Mouse (Mus musculus) lung, postnatal 25 days (tissue): ENCODE measurements around the gene Scfd2.
A peak's percentile ranks its signal among the peaks of the same experiment; 100 is the strongest.

Source experiments
- DNase-seq: peaks from one replicate; pipeline ENCODE4 v3.0.0; 2022; ENCODE audit warnings: low spot score

The Scfd2 gene

DNA sequence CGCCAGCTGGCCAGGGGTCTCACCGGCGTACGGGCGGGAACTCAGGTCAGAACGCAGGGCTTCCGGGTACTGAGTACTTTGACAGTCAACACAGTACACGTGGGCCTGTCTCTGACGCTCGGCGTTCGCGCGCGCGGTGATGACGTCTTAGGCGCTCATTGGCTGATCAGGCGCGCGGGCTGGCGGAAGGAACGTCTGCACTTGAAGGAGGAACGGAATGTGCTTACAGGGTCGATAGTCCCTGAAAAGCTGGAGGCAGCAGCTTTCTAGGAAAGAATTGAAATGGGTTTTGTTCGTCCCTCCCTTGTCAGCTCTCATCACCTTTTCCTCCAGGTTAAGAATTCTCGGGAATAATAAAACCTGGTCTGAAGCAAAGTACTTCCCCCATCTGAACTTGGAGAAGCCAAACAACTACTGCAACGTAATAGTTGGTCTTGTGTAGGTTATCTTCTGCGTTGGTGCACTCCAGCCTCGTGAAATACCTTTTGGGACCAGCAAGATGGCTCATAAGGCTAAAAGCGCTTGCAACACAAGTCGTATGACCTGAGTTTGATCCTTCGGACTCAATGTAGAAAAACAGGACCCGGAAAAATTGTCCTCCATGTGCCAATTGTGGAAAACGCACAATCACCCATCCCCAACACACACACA, at the start of gene Scfd2:
Gene Scfd2 (minus strand): TSS at position 130 of the 651 bp plus-strand sequence.
- DNase-seq = peak; percentile 98

DNA sequence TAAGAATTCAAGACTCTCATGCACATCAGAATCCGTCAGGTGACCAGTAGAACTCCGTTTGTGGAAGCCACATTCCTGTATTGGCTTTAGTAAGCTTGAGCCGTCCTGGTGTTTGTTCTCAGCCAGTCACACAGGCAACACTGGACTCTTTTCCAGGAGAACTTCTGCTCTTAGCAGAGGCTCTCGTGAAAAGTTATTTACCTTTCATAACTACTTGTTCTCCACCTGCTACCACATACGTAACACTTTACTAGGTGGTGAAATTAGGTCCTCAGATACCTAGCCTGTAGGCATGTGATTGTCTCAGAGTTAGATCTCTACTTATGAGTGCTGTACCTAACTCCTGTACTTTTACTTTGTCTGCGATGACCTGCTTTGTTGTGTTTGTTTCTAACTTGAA, 40.2 kb upstream of the Scfd2 start:
- DNase-seq = peak; percentile 57

DNA sequence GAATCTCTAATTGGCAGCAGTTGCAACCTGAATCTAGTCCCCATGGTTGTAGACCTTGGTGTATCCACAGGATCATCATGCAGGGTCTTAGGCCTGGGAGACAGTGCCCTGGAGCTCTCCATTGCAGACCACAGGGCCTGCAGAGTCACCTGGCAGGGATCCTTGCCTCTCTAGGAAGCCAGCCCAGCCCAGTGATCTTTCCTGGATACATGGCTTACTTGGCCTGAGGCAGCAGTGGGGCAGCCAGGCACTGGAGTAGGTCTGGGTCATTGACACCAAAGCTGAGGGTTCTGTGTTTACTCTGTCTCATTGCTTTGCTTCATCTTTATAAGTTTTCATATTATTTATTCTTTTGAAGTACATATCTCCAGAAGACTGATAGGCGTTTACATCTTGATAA, 29.6 kb upstream of the Scfd2 start:
- no peak for DNase-seq

DNA sequence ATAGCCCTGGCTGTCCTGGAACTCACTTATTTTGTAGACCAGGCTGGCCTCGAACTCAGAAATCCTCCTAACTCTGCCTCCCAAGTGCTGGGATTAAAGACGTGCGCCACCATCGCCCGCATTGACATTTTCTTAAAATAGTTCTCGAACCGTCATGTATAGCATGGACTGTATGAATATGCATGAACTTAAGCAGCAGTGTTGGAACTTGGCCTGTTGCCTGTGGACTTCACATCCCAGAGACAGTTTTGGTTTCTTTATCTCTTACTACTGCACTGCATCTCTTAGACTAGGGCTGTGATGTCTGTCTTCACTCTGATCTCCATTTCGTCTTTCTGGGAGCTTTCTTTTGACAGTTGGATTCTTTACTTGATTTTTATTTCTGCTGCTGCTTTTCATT, 18.0 kb upstream of the Scfd2 start:
- no peak for DNase-seq

DNA sequence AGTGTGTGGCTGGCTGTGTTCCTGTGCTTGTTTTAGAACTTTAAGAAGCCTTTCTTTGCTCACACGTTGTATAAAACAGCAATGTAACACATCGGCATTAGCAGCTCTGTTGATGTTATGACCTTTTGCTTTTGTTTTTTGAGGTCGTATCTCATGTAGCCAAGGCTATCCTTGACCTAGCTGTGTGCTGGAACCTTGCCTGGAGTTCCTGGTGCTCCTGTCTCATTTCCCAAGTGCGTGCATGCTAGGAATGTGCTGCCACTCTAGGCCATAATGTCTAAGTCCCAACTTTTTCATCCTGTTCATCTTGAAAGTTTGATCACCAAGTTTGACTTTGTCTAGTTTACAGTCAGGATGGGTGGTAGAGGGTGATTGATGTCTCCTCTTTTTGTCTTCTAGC, 14.0 kb upstream of the Scfd2 start:
- no peak for DNase-seq

DNA sequence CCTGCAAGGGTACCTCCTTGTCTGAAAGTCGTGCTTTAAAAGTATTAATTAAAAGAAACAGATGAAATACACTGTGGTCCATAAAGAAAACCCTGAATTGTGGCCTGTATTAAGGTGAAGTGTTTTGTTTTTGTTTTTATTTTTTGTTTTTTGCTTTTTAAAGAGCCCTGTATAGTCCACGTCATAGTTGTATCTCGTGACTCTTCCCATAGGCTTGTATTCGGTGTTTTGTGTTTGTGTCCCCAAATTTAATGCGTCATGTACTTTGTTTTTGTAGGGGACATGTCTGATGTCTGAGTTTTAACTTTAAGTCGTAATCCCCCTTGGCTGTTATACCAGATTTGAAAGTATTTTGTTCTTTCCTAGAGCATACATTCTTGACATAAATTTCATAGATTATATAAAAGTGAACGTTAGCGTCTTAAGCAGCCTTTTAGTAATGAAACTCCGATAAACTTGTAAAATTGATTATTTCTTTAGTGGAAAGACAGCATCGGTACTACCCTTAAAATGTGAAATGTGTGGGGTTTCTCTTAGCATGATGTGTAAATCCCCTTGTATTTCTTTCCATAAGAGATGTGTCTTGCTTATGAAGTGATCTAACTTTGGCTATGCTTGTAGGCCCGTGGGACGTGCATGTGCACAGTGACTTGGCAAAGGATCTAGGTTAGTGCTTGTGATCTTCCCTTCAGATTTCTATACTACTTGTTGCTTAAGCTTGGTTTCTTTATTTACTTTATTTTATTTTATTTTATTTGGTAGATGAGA, 4.8 kb upstream of the Scfd2 start:
- DNase-seq = no peak

DNA sequence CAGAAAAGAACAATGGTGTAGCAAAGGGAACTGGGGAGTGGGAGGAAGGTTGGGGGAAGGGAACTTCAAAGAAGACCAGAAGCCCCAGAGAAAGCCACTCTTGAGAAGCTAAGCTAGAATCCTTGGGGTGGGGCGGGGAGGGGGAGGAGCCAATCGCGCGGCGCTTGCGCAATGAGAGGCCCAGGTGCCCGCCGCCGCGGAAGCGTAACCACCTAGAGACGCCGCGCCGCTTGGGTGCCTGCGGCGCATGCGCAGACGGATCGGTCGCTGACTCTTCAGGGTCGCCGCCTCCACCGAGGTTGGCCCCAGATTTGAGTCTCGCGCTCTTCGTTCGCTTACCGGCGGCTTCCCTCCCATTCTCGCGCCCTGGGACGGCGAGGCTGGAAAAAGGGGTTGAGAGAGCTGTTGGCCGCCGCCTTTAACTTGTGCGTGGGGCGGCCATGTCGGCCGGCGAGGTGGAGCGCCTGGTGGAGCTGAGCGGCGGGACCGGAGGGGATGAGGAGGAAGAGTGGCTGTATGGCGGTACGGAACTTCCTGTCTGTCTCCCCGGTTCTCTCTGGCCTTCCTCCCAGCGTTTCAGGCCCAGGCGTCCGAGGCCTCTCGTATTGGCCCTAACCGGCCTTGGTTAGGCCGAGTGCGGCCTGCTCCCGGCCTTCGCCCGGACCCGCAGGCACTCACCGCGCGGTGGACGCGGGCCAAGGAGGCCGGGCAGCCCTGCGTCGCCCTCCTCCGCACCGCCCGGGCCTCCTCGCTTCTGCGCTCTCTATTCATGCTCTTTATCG, 3.9 kb upstream of the Scfd2 start, which contains the start of gene Fip1l1:
Gene Fip1l1 (plus strand): TSS at position 210 of the 782 bp plus-strand sequence.
- DNase-seq = peak; percentile 89

DNA sequence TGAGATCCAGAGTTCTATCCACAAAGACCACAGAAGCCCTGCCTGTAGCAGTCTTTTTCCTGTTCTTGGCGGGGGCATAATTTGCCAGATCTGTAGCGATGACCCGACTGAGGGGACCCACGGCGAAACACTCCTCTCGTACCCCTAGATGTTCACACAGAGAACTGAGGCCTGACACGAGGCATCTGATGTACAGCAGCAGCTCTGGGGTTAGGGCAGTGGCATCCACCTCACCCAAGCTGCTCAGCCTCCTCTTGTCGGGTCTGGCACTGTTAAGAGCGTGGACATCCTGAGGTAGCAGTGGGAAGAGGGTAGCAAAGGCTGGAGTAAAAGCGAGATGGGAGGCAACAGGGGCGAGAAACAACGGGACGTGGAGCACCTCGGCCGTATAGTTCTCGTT, 774 bp downstream of the Scfd2 start:
- DNase-seq = no peak

DNA sequence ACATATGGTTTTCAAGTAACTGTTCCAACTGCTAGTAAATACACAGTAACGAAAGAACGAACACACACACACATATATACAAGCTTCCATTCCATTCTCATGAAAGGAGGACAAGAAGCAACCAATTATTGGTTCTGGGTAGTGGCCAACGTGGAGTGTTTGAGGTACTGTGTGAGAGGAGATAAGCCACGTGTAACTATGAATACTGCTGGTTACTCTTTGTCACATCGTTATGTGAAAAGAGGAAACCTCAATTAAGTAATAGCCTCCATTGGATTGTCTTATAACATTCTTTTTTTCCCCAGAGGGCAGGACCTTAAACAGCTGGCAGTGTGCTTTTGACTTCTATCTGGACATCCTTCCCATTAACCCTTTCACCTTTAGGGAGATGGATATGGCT, 4.5 kb downstream of the Scfd2 start:
- no peak for DNase-seq

DNA sequence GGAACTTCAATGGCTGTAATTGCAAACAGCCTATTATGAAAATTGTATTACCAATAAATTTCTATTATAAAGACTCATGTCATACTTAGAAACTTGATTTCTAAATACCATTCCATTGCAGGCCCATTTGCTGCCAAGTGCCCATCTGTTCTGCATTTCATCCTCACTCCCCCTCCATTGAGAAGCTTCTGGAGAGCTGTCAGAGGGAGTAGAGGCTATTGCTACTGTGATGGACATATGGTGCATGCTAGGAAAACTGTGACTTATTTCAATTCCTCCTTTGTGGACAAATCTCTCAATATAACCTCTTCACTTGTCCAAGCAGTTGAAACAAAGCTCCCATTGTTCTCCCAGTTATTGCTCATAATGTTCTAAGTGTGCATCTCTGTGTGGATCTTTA, 19.9 kb downstream of the Scfd2 start:
- no peak for DNase-seq

DNA sequence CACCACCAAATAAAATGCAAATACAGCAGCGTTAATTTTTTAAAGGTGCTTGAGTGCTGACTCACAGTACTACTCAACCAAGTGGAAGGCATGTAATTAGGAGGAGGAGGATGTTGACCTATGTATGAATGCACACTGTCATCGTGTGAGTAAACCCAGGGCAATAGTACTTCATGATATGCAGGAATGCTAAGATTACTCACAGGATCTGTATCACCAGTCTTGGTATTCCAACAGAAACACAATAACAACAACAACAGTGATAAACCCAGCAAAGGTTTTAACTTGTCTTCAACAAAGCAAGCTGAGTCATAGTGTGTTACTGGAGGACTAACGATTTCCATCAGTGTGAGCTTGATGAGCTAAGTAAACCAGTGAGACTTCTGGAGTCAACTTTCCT, 38.9 kb downstream of the Scfd2 start:
- DNase-seq = no peak

DNA sequence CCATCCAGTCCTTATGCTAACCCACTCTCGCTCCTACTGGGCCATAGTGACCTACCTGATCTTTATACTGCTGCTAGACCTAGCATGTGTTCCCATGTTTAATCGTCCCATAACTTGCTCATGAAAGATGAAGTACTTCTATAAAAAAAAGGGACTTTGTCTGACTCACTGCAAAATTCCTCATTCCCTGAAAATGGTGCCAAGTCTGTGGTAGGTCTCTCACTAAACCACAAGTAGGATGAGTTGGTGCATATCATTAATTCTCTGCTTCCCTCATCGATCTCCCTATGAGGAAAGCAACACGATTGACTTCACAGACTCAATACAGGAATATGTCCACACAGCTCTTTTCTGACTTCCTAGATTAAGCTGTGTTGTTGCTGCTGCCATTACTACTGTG, 46.9 kb downstream of the Scfd2 start:
- no peak for DNase-seq

DNA sequence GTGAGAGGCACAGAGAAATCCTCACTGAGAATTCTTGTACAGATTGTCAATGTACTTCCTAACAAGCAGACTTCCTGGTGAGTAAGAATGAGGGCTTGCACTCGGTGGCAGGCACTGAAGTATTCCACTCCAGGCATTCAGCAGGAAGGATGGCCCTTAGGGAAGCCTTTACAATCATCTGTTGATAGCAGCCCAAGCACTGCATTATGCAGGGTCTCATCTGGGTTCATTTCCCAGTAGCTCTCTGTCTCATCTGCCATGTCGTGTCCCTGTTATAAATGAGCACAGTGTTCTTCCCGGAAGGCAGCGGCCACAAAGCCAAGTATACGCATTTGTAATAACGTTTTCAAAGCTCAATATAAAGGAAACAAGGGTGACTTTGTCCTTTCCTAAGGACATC, 48.9 kb downstream of the Scfd2 start:
- DNase-seq = no peak

DNA sequence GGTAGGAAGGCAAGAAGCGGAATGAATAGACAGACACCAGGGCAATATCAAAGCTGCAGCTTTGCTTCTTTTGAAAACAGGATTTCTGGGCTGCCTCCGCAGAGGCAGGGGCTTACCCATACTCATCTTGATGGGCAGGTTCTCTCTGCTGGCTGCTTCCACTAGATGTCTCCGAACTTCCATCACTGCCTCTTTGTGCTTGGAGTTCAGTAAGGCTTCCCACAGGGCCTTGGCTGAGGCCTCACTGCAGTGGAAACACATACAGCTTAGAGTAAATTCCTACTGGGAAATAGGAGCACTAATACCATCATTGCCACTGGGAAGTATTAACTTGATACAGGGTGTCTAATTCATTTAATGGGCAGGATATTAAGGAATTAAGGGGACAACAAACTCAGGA, 49.5 kb downstream of the Scfd2 start:
- no peak for DNase-seq

DNA sequence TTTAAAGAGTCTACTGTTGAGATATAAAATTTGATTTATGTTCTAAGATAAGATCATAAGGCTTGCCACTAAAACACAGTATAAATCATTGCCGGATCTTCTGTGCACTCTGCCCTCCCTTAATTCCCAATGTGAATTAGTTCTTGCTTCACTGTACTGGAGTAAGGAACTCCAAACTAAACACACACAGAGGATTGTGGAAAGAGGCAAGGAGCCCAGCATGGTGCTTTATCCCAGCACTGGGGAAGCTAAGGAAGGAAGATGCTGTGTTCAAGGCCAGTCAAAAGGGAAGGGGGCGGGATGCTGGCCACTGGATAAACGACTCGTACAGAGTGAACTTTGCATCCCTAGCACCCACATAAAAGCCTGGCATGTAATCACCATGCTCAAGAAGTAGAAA, 51.1 kb downstream of the Scfd2 start:
- no peak for DNase-seq

DNA sequence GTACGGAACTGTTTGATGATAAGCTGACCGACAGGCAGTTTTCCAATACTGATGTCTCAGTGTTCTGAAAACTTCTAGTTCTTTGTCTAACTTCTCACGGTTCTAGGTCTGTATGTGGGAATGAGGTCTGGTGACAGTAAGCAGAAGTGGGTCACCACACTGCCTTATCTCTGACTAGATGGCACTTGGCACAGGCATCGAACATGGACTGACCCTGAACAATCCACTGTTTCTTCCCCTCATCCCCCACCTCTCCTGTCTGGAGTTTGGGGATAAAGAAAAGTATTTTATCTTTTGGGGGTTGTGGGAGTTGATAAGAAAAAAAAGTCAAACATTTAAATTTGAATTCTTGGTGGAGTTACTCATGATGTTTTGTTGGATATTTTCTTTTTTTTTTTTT, 51.6 kb downstream of the Scfd2 start:
- no peak for DNase-seq

DNA sequence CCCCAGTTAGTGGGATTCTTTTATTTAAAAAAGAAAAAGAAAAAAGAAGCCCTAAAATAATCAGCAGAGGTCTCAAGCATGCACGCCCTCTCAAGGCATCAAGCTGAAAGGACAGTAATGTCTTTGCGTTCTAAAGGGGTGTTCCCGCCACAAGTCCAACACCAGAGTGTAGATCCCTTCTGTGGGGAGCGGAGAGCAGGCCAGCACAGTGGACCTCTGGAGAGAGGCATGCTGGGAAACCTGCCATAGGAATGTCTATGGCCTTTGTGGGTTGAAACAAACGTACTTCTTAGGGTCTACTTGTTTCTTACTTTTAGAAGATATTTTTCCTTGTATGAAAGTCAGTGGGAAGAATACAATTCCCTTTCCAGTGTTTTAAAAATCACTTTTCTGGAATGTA, 52.4 kb downstream of the Scfd2 start:
- DNase-seq = no peak

DNA sequence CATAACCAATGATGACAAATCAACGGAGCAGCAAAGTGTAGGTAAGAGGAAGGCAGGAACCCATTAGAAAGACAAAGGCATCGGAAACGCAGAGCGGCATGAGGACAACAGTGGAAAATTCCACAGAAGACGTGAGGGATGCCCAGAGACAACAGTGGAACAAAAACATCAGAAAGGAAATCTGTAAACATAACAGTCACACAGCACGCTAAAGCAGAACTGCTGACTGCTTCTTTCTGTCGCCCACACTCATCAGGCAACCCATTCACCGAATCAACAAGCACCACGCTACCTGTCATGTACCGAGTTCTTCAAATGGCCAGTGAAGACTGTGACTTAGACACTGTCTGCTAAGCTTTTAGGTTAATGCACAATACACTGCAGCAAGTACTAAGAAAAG, 55.0 kb downstream of the Scfd2 start:
- no peak for DNase-seq

DNA sequence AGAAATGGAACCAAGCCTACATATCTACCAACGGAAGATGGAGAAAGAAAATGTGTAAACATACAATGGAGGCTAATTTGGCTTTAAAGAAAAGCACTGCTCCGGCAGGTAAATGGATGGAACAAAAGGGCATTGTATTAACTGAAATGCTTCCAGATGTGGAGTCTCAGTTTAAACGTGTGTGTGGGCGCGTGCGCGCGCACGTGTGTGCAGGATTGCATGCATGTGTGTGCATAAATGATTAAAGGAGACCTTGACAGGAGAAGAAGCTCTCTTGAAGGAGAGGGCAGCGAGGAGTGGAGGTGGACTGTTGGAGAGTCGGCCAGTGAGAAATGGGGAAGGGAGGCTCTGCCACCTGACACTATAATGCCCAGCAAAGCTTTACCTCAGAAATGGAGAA, 58.4 kb downstream of the Scfd2 start:
- DNase-seq = no peak

DNA sequence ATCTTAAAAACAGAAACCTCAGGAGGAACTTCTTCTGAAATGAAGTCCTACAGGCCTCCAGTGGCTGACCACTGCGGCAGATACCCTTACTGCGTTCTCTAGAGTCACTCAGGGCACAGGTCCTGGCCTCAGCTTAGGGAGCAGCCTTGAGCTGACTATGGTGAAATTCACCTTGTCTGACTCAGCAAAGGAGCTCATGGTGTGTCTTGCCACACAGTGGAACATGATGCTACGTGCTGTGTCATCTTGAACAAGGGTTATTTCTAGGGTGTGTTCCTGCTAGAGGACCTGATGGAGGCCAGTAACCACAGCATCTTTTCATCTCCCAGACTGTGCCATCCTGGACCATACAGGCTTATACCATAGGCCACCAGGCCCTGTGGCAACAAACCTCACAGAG, 60.7 kb downstream of the Scfd2 start:
- no peak for DNase-seq

DNA sequence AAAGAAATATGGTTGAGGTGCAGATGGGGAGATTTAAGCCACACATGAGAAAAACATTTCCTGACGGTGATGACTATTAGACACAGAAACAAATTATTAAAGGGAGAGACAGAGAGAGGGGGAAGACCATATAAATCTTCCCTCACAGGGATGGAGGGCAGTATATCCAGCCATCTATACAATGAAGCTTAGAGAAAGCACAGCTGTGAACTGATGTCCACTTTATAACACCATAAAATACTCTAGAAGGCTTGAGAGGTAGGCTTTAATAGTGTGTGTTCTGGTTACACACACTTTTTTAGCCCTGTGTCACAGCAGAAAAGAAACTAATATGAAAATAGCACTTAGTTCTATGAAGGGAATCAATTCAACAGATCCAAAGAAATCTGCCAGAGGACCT, 61.9 kb downstream of the Scfd2 start:
- DNase-seq = no peak

DNA sequence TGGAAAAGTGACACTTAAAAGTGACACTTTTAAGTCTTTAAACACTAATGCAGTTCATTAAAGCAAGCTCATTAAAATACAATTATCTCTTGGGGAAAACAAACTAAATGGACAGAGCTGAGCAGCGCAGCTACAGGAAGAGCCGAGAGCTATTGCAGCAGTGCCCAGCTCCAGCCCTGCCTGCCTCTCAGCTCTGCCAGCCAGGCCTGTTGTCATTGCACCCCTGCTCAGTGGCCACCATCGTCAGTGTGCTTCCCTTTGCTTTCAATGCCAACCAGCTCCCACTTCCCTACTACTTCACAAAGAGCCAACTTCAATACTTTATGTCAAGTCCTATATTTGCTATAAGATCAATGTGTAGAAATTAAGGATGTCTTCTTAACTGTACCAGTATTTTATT, 63.8 kb downstream of the Scfd2 start:
- no peak for DNase-seq

DNA sequence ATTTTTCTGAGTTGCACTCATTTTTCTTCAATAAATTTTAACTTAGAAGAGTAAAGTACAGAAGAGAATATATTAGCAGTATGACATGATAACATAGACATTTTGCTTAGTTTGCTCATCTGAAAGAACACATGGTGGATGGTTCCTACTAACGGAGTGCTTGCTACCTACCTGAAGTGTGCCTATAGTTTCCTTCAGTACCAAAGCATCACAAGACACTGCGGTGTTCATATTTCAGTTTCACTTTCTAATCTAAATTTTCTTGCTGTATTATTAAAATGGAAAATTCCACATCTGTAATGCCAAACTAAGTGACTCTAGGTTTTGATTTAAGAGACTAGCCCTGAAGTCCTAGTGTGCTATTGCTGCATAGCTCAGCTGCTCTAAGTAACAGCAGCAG, 74.8 kb downstream of the Scfd2 start:
- DNase-seq = no peak
